Mouse (Mus musculus) liver, embryonic 16.5 days (tissue): ENCODE data around the gene Usp19. TPM values are rescaled to one million over a fixed set of nuclear protein-coding genes. Genes with fewer than 3 reads are reported as not detected.

ENCODE experiments used
- ATAC-seq: fragments of 200-750 bp; cut with Nextera tagmentation; 2 replicates; pipeline ENCODE4 v1.8.0; 2017; ENCODE audit warnings: low read depth, mild to moderate bottlenecking, moderate number of reproducible peaks, moderate library complexity
- H3K27ac ChIP-seq: fragments of 300-500 bp; sonication (generic); 2 replicates; pipeline ENCODE4 v1.5.1; 2014; ENCODE audit warnings: mild to moderate bottlenecking, low read length
- H3K27me3 ChIP-seq: fragments of 300-500 bp; sonication (generic); 2 replicates; pipeline ENCODE4 v1.6.1; 2014; ENCODE audit warnings: low read depth, low read length, mixed read lengths; ENCODE audit not compliant: control insufficient read depth, insufficient read depth
- H3K36me3 ChIP-seq: fragments of 300-500 bp; sonication (generic); 2 replicates; pipeline ENCODE4 v1.6.1; 2014; ENCODE audit warnings: mild to moderate bottlenecking; ENCODE audit not compliant: control insufficient read depth, insufficient read depth
- H3K4me1 ChIP-seq: fragments of 300-500 bp; sonication (generic); 2 replicates; pipeline ENCODE4 v1.6.1; 2014; ENCODE audit warnings: low read depth, low read length, mixed read lengths; ENCODE audit not compliant: control insufficient read depth
- H3K4me2 ChIP-seq: fragments of 300-500 bp; sonication (generic); 2 replicates; pipeline ENCODE4 v1.6.1; 2014; ENCODE audit warnings: low read depth, low read length, mixed read lengths
- H3K4me3 ChIP-seq: fragments of 300-500 bp; sonication (generic); 2 replicates; pipeline ENCODE4 v1.5.1; 2014; ENCODE audit warnings: low read depth, mild to moderate bottlenecking, low read length
- H3K9ac ChIP-seq: fragments of 300-500 bp; sonication (generic); 2 replicates; pipeline ENCODE4 v1.6.1; 2014; ENCODE audit warnings: low read depth, low read length
- H3K9me3 ChIP-seq: fragments of 300-500 bp; sonication (generic); replicated peaks from 2 replicates; pipeline ENCODE4 v1.6.1; 2016; ENCODE audit warnings: low read length; ENCODE audit not compliant: control insufficient read depth
- WGBS: fragments of 180-500 bp; shearing (Covaris S2); extraction: QIAGEN DNeasy Blood & Tissue Kit; methylation state at CpG from one replicate; pipeline ENCODE4 v1.1.7; 2014; ENCODE audit not compliant: insufficient replicate concordance; 5-methylcytosine and 5-hydroxymethylcytosine counted together
- polyA plus RNA-seq: library from polyadenylated mRNA; unstranded; fragments of >200 nt; fragmentation: Nextera tagmentation; extraction: Ambion mirVana; gene quantifications from 2 replicates; pipeline ENCODE4 v1.2.1, GENCODE M21; 2015

Gene Usp19
- polyA plus RNA-seq, 1 experiment from 2014 or later: 28.6 TPM

GRCm38 (mm10) chr9:108489215-108489614, 1.2 kb upstream of the Usp19 start:
- H3K27me3 ChIP-seq: no peaks in the 10 kb centered on the region
- peaks cover 18% of the 10 kb centered on the region for H3K4me1 ChIP-seq
- ATAC-seq: no peak
- no peak overlapping the region for H3K4me2 ChIP-seq
- no peak overlapping the region for H3K4me3 ChIP-seq
- H3K9me3 ChIP-seq: no peaks in the 10 kb centered on the region
- no peak overlapping the region for H3K9ac ChIP-seq
- 91% methylated on average over 20 of the region's 20 CpGs for WGBS
- peaks cover 19% of the 10 kb centered on the region for H3K36me3 ChIP-seq
- H3K27ac ChIP-seq: no peak overlapping the region

- H3K4me1 ChIP-seq: peaks cover 18% of the 10 kb centered on the region
- peak overlapping the region; percentile 97 for H3K27ac ChIP-seq
- no peaks in the 10 kb centered on the region for H3K27me3 ChIP-seq
- peaks cover 26% of the 10 kb centered on the region for H3K36me3 ChIP-seq
- 66% methylated on average over 26 of the region's 26 CpGs for WGBS
- peak overlapping the region; percentile 100 for H3K4me3 ChIP-seq
- peak overlapping the region; percentile 90 for H3K4me2 ChIP-seq
- no peak for ATAC-seq
- H3K9ac ChIP-seq: peak overlapping the region; percentile 97
- no peaks in the 10 kb centered on the region for H3K9me3 ChIP-seq
Observed at GRCm38 (mm10) chr9:108489702-108490558, 472 bp upstream of the Usp19 start.

- peaks cover 37% of the 10 kb centered on the region for H3K36me3 ChIP-seq
- peak overlapping the region; percentile 90 for H3K4me2 ChIP-seq
- no peak; the same call in 1 of the 2 replicates for ATAC-seq
- no peaks in the 10 kb centered on the region for H3K27me3 ChIP-seq
- 4% methylated on average over 12 of the region's 12 CpGs for WGBS
- no peaks in the 10 kb centered on the region for H3K9me3 ChIP-seq
- H3K9ac ChIP-seq: peak overlapping the region; percentile 97
- H3K4me1 ChIP-seq: peaks cover 18% of the 10 kb centered on the region
- H3K27ac ChIP-seq: peak overlapping the region; percentile 97
- H3K4me3 ChIP-seq: peak overlapping the region; percentile 100
Observed at GRCm38 (mm10) chr9:108491286-108491580, 831 bp downstream of the Usp19 start.

- peaks cover 47% of the 10 kb centered on the region for H3K36me3 ChIP-seq
- no peaks in the 10 kb centered on the region for H3K9me3 ChIP-seq
- H3K4me3 ChIP-seq: peak overlapping the region; percentile 100
- H3K4me2 ChIP-seq: peak overlapping the region; percentile 90
- peaks cover 18% of the 10 kb centered on the region for H3K4me1 ChIP-seq
- H3K27ac ChIP-seq: peak overlapping the region; percentile 97
- ATAC-seq: no peak
- H3K9ac ChIP-seq: peak overlapping the region; percentile 97
- WGBS: 66% methylated on average over 16 of the region's 16 CpGs
- H3K27me3 ChIP-seq: no peaks in the 10 kb centered on the region
Observed at GRCm38 (mm10) chr9:108492043-108492750, 1.8 kb downstream of the Usp19 start.

- no peak for ATAC-seq
- H3K4me2 ChIP-seq: no peak overlapping the region
- H3K4me1 ChIP-seq: peaks cover 18% of the 10 kb centered on the region
- no peaks in the 10 kb centered on the region for H3K27me3 ChIP-seq
- H3K9me3 ChIP-seq: no peaks in the 10 kb centered on the region
- H3K27ac ChIP-seq: no peak overlapping the region
- H3K36me3 ChIP-seq: peaks cover 57% of the 10 kb centered on the region
- WGBS: 88% methylated on average over 8 of the region's 8 CpGs
- H3K9ac ChIP-seq: no peak overlapping the region
- no peak overlapping the region for H3K4me3 ChIP-seq
Observed at GRCm38 (mm10) chr9:108493246-108493645, 2.8 kb downstream of the Usp19 start.

- no peak overlapping the region for H3K4me3 ChIP-seq
- WGBS: 90% methylated on average over 19 of the region's 19 CpGs
- H3K36me3 ChIP-seq: peaks cover 68% of the 10 kb centered on the region
- no peak overlapping the region for H3K4me2 ChIP-seq
- no peak for ATAC-seq
- H3K4me1 ChIP-seq: peaks cover 18% of the 10 kb centered on the region
- no peak overlapping the region for H3K27ac ChIP-seq
- H3K9me3 ChIP-seq: no peaks in the 10 kb centered on the region
- H3K9ac ChIP-seq: no peak overlapping the region
- H3K27me3 ChIP-seq: no peaks in the 10 kb centered on the region
Observed at GRCm38 (mm10) chr9:108494146-108494825, 3.9 kb downstream of the Usp19 start.

GRCm38 (mm10) chr9:108494905-108495304, 4.5 kb downstream of the Usp19 start:
- H3K27me3 ChIP-seq: no peaks in the 10 kb centered on the region
- H3K9ac ChIP-seq: no peak overlapping the region
- H3K4me2 ChIP-seq: no peak overlapping the region
- 75% methylated on average over 10 of the region's 10 CpGs for WGBS
- H3K4me1 ChIP-seq: peaks cover 17% of the 10 kb centered on the region
- no peak for ATAC-seq
- H3K4me3 ChIP-seq: no peak overlapping the region
- H3K36me3 ChIP-seq: peaks cover 74% of the 10 kb centered on the region
- H3K9me3 ChIP-seq: no peaks in the 10 kb centered on the region
- no peak overlapping the region for H3K27ac ChIP-seq

- H3K4me2 ChIP-seq: no peak overlapping the region
- no peaks in the 10 kb centered on the region for H3K4me1 ChIP-seq
- no peak for ATAC-seq
- peaks cover 77% of the 10 kb centered on the region for H3K36me3 ChIP-seq
- H3K9ac ChIP-seq: no peak overlapping the region
- no peak overlapping the region for H3K27ac ChIP-seq
- 88% methylated on average over 7 of the region's 7 CpGs for WGBS
- no peak overlapping the region for H3K4me3 ChIP-seq
- H3K9me3 ChIP-seq: no peaks in the 10 kb centered on the region
- no peaks in the 10 kb centered on the region for H3K27me3 ChIP-seq
Observed at GRCm38 (mm10) chr9:108499231-108499630, 8.8 kb downstream of the Usp19 start.
